Mouse (Mus musculus) C2C12 (cell line): Measurements from ENCODE around the gene Slc38a11.

Source experiments
- CTCF ChIP-seq: IDR thresholded peaks from one replicate; pipeline ENCODE4 v1.5.1; 2011; ENCODE audit not compliant: control insufficient read depth, insufficient read depth, insufficient read length
- FOSL1 ChIP-seq: IDR thresholded peaks from one replicate; pipeline ENCODE4 v1.8.0; 2011; ENCODE audit warnings: mild to moderate bottlenecking, low read length; ENCODE audit not compliant: poor library complexity, insufficient read depth, severe bottlenecking
- MAX ChIP-seq: IDR thresholded peaks from one replicate; pipeline ENCODE4 v1.6.1; 2011; ENCODE audit warnings: mild to moderate bottlenecking, control low read depth
- MYOG ChIP-seq: IDR thresholded peaks from one replicate; pipeline ENCODE4 v1.6.1; 2011; ENCODE audit not compliant: control insufficient read depth, insufficient read length; ENCODE audit errors: extremely low read depth
- USF1 ChIP-seq: IDR thresholded peaks from one replicate; pipeline ENCODE4 v1.6.1; 2011; ENCODE audit warnings: low read depth, mild to moderate bottlenecking, control low read depth, moderate library complexity

DNA sequence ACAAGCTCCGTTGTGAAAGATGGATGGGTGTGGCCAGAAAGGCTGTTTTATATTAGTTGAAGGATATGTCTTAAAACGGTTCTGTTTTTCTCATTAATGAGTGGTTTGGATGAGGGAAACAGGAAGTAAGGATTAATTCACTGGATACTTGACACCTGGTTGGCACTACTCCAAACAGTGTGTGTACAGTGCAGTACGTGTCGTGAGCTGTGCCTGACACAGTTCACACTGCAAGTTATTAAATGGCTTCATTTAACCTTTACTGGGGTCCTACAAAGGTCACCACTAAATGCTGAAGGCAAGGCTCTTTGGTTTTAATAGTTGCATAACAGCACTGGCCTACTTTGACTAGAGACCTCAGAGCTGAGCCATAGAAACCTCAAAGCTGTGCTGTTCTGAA is 18.7 kb upstream of the Slc38a11 start:
- no peak for TF ChIP-seq MAX
- no peak for TF ChIP-seq FOSL1
- no peak for TF ChIP-seq CTCF
- no peak for TF ChIP-seq MYOG
- no peak for TF ChIP-seq USF1
